Mouse (Mus musculus) stomach, postnatal 0 days (tissue): ENCODE data around the gene Noto.

Source experiments
- CTCF ChIP-seq: IDR thresholded peaks from 2 replicates; pipeline ENCODE4 v1.5.1; 2016; ENCODE audit warnings: antibody characterized with exemption, low read depth, mild to moderate bottlenecking, moderate library complexity
- EP300 ChIP-seq: optimal IDR thresholded peaks from 2 replicates; pipeline ENCODE3; 2016; ENCODE audit warnings: antibody characterized with exemption

DNA sequence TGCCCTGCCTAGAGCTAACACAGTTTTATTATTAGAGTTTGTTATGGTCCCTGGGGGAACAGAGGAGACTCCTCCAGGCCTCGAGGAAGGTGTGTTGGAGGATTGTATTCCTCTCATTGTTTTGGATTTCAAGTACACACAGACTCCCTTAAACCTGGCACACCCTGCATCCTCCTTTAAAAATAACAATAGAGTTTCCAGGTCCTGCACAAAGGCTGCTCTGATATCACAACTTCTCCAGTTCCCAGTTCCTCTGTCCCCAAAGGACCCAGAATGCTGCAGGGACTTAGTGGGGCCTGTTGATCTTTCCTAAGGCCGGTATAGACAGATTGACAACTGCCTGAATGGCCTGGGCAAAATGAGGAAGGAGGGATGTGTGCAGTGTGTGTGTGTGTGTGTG is 21.1 kb upstream of the Noto start:
- no peak for TF ChIP-seq EP300
- TF ChIP-seq CTCF, result no peak
